Mouse (Mus musculus) lung, adult 2 months (tissue): Measurements from ENCODE around the gene Tmem151b.

Experiments used
- CTCF ChIP-seq: fragments of 200-500 bp; IDR thresholded peaks from 2 replicates; pipeline ENCODE4 v1.5.1; 2011; ENCODE audit warnings: mild to moderate bottlenecking, low read length, control low read depth; ENCODE audit not compliant: insufficient read depth
- POLR2A ChIP-seq: fragments of 200-500 bp; IDR thresholded peaks from 2 replicates; pipeline ENCODE4 v1.6.1; 2011; ENCODE audit warnings: low read depth, mild to moderate bottlenecking, control low read depth, low read length, borderline replicate concordance; ENCODE audit errors: extremely low read depth

- TF ChIP-seq CTCF (no peak), POLR2A (no peak)
These were observed 1.8 kb upstream of the Tmem151b start for GRCm38 (mm10) chr17:45551249-45551796.
